Mouse (Mus musculus): ENCODE results near the gene Arfgap3. TPM values are rescaled to one million over a fixed set of nuclear protein-coding genes. Genes with fewer than 3 reads are reported as not detected.
"Not testable (repeated sequence)": the region's sequence is repeated elsewhere in the genome, so short reads cannot be mapped to it uniquely, and the experiment has no call there.

Gene Arfgap3
- 39.2 and 39.5 TPM in 2 replicates for polyA plus RNA-seq (2015; fragmentation: Nextera tagmentation; extraction: Ambion mirVana)

DNA sequence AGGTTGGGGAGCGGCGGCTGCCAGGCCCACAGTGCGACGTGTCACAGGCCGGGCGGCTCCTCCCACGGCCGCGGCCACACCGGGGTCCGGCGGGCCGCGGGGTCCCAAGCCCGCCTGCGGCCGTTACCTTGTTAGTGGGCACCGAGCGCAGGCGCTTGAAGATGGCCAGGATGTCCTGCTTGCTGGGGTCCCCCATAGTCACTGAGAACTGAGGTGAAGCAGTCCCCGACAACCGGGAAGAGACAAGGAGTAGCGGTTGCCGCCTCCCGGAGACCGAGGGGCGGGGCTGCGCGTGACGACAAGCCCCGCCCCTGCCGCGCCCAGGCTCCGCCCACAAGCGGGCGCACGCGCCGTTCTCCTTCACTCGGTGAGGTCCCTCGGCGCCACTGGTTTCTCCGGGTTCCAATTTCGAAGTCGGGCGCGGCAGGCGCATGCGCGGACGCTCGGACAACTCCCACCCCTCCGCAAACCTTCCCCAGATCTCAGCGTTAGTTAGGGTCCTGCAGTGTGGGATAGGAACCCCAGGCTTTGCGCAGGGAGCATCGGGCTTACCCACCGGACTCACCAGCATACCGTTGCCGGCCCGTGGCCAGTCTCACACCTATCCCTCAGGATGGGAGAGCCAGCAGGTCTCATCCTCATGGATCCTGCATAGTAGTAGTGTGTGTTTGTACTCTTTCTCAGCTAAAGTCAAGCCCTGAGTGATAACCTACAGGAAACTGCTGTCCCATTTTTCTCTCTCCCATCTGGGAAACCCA, at the start of gene Arfgap3:
Gene Arfgap3 (minus strand): TSS at position 294 of the 758 bp plus-strand sequence.
- ATAC-seq: peak; percentile 92
- Histone ChIP-seq H3K27ac (peak within 1 kb of the TSS; percentile 62), H3K9me3 (no peaks in the 10 kb centered on the region), H3K4me1 (replicated peaks) (peaks cover 16% of the 10 kb centered on the region), H3K9ac (replicated peaks) (peak within 1 kb of the TSS; percentile 90), H3K4me3 (replicated peaks) (peak within 1 kb of the TSS; percentile 82), H3K27me3 (no peaks in the 10 kb centered on the region), H3K4me2 (replicated peaks) (peak within 1 kb of the TSS; percentile 92), H3K36me3 (no peaks in the 10 kb centered on the region; the same call in 1 of the 2 replicates)
- whole genome bisulfite sequencing: under 1% methylated on average over 60 of the region's 60 CpGs

DNA sequence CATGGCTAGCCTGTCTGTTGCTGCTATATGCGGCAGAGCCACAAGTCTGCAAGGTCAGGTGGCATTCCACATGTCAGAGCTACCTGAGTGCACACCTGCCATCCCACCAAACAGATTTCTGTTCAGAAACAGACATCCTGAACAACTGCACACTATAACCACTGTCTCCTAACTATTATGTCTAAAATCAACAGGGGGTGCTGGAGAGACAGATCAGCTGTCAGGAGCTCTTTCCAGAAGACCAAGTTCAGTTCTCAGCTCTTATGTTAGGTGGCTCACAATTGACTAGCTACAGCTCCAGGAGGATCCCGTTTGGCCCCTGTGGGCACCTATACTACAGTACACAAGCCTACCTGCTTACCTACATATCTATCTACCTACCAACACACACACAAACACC, 42.7 kb upstream of the Arfgap3 start:
- no peak overlapping the region for H3K4me3 ChIP-seq (replicated peaks)

DNA sequence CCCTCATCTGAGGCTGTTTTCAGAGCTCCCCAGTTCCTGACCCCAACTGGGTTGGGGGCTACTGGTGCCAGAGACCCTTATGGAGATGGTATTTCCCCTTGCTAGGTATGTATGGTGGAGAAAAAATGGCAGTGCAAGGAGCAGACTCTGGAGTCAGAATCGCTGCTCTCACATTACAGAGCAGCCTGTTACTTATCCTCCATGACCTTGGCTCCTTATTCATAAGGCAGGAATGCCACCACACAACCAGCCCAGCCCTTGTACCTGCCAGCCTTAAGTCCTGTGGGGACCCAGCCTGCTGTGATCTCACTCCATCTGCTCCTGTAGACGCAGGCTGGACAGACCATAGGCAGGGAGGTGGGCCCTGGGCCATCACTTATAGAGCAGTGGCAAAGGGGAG, 37.9 kb upstream of the Arfgap3 start:
- Histone ChIP-seq H3K4me2 (replicated peaks) (no peak overlapping the region), H3K9ac (replicated peaks) (no peak overlapping the region), H3K9me3 (no peaks in the 10 kb centered on the region), H3K4me1 (replicated peaks) (no peaks in the 10 kb centered on the region), H3K27ac (no peak overlapping the region), H3K4me3 (replicated peaks) (no peak overlapping the region), H3K27me3 (no peaks in the 10 kb centered on the region), H3K36me3 (peaks cover 8% of the 10 kb centered on the region; the same call in 1 of the 2 replicates)
- WGBS: 93% methylated on average over 2 of the region's 2 CpGs
- ATAC-seq: no peak

More for the DNA sequence above, 42.7 kb upstream of the Arfgap3 start:
- H3K9ac ChIP-seq (replicated peaks): no peak overlapping the region
- H3K27me3 ChIP-seq: no peaks in the 10 kb centered on the region
- no peak overlapping the region for H3K4me2 ChIP-seq (replicated peaks)
- no peak overlapping the region for H3K27ac ChIP-seq
- H3K4me1 ChIP-seq (replicated peaks): peaks cover 4% of the 10 kb centered on the region; the same call in 1 of the 2 replicates
- ATAC-seq: no peak
- H3K36me3 ChIP-seq: 0 out of 2 replicates have a peak, but pooled peaks cover 3% of the 10 kb centered on the region
- 89% methylated on average over 2 of the region's 2 CpGs for WGBS
- H3K9me3 ChIP-seq: no peaks in the 10 kb centered on the region

DNA sequence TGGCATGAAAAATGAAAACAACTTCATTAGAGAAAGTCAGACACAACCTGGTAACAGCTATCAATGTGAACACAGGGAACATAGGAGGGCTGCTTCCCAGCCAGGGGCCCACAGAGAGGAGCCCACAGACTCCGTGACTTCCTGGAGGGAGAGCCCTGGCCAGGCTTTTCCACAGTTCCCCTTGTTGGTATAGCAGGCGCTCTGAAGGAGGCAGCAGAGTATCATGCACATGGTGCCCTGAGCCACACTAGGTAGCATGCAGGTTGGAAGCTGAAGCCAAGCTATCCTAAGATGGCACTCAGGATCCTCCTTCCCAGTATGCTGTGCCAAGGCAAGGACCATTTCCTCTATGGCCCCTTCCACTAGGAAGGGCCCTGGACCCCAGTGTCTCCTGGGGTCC, 33.6 kb upstream of the Arfgap3 start:
- no peak overlapping the region for H3K4me3 ChIP-seq (replicated peaks)
- no peak overlapping the region for H3K4me2 ChIP-seq (replicated peaks)
- 89% methylated on average over 2 of the region's 2 CpGs for WGBS
- no peaks in the 10 kb centered on the region for H3K4me1 ChIP-seq (replicated peaks)
- H3K36me3 ChIP-seq: peaks cover 10% of the 10 kb centered on the region
- H3K27ac ChIP-seq: no peak overlapping the region
- H3K9ac ChIP-seq (replicated peaks): no peak overlapping the region
- no peak for ATAC-seq
- H3K9me3 ChIP-seq: no peaks in the 10 kb centered on the region
- H3K27me3 ChIP-seq: no peaks in the 10 kb centered on the region

DNA sequence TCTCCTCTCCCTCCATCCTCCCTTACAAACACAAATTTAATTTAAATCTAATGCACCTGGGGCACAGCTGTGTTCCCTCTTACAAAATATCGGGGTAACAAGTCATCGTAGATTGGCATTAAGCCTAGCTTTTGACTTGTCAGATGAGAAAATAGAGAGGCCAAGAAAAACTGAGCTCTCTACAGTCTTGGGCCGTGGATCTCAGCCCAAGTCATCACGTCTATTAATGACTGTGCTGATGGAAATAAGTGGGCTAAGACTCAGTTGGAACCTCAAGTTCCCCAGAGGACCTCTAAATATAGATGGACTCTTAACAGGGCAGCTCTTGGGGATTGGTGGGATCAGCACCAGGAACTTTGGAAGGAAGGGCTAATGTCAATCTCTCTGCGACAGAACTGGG, 33.1 kb upstream of the Arfgap3 start:
- Histone ChIP-seq H3K9ac (replicated peaks) (no peak overlapping the region), H3K9me3 (no peaks in the 10 kb centered on the region), H3K27me3 (no peaks in the 10 kb centered on the region), H3K4me3 (replicated peaks) (no peak overlapping the region), H3K36me3 (peaks cover 10% of the 10 kb centered on the region), H3K4me1 (replicated peaks) (no peaks in the 10 kb centered on the region), H3K4me2 (replicated peaks) (no peak overlapping the region), H3K27ac (no peak overlapping the region)
- WGBS: 96% methylated on average over 5 of the region's 5 CpGs
- no peak for ATAC-seq

DNA sequence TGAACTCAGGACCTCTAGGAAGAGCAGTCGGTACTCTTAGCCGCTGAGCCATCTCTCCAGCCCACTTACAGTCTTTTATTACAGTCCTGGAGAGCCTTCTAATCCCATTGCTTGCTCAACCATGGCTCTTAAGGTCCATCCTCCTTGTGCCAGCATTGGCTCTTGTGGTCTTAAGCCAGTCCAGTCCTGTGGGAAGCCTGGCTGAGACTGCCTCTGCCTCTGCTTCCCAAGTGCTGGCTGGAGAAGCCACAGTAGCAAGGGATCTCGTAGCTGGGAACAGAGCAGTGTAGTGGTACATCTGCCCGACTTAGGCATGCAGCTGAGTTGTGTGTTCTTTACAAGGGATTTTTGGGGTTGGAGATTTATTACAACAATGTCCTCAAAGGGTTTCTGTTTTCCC, 32.4 kb upstream of the Arfgap3 start:
- Histone ChIP-seq H3K36me3 (peaks cover 16% of the 10 kb centered on the region), H3K27ac (no peak overlapping the region), H3K4me2 (replicated peaks) (no peak overlapping the region), H3K9me3 (no peaks in the 10 kb centered on the region), H3K4me3 (replicated peaks) (no peak overlapping the region), H3K4me1 (replicated peaks) (no peaks in the 10 kb centered on the region), H3K9ac (replicated peaks) (no peak overlapping the region), H3K27me3 (no peaks in the 10 kb centered on the region)
- WGBS: 94% methylated on average over 4 of the region's 4 CpGs
- no peak for ATAC-seq

DNA sequence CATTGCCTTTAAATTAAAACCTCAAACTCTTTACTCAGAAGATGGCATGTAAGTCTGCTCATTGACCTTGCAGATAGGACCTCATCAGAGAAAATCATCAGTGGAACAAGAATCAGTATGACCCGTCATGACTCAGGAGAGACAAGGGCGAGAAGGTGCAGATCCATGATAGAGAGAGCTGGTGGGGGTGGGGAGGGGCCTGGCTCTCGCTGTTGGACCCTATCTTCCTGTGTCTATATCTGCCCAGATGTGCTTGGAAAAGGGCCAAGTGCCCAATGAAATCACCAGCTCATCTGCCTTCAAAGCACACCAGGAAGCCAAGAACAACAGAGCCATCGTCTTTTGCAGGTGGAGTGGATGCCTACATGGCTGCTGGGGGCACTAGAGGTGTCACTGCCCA, 27.1 kb upstream of the Arfgap3 start:
- no peaks in the 10 kb centered on the region for H3K27me3 ChIP-seq
- no peaks in the 10 kb centered on the region for H3K9me3 ChIP-seq
- no peak for ATAC-seq
- H3K4me3 ChIP-seq (replicated peaks): no peak overlapping the region
- H3K27ac ChIP-seq: no peak overlapping the region
- 89% methylated on average over 4 of the region's 4 CpGs for WGBS
- no peak overlapping the region for H3K9ac ChIP-seq (replicated peaks)
- no peaks in the 10 kb centered on the region for H3K4me1 ChIP-seq (replicated peaks)
- no peak overlapping the region for H3K4me2 ChIP-seq (replicated peaks)
- H3K36me3 ChIP-seq: peaks cover 10% of the 10 kb centered on the region; the same call in 1 of the 2 replicates

DNA sequence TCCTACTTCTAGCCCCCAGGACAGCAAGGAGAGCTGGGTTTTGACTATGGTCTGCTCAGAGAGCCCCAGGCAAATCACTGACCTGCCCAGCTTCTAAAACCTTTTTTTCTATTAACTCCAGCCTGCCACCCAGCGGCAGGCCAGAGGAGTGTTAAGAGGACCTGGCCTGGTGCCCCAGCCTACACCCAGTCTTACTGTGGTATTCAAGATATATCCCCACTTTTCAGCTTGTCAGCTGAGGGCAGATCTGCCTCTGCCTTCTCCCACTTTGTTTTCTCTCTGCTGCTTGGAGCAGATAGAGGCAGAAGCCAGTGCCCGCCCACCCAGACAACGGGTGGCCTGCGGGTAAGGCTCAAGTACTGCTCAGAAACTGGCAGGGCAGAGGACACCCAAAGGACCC, 25.1 kb upstream of the Arfgap3 start:
- Histone ChIP-seq H3K36me3 (peaks cover 10% of the 10 kb centered on the region; the same call in 1 of the 2 replicates), H3K4me3 (replicated peaks) (no peak overlapping the region), H3K4me2 (replicated peaks) (no peak overlapping the region), H3K4me1 (replicated peaks) (no peaks in the 10 kb centered on the region), H3K9me3 (no peaks in the 10 kb centered on the region), H3K27ac (no peak overlapping the region), H3K27me3 (no peaks in the 10 kb centered on the region), H3K9ac (replicated peaks) (no peak overlapping the region)
- ATAC-seq: no peak
- 71% methylated on average over 4 of the region's 4 CpGs for WGBS

DNA sequence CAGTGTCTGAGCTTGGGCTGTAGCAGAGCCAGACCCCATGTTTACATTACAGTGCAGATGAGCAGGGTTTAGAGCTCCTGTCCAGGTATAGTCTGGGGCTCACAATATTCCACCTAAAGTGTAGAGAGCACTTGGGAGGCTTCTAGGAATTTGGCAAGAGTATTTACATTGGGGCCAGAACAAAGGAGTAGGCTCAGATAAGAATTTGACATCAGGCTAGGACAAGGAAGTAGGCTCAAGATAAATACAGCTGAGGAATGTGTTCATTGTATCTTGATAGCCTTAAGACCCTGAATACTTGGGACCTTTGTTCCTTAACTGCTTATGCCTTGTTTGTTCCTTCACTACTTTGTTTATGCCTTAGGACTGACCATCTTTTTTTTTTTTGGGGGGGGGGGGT, 24.0 kb upstream of the Arfgap3 start:
- Histone ChIP-seq H3K4me3 (replicated peaks) (no peak overlapping the region), H3K4me1 (replicated peaks) (no peaks in the 10 kb centered on the region), H3K4me2 (replicated peaks) (no peak overlapping the region), H3K9me3 (no peaks in the 10 kb centered on the region), H3K36me3 (peaks cover 10% of the 10 kb centered on the region; the same call in 1 of the 2 replicates), H3K27ac (no peak overlapping the region), H3K9ac (replicated peaks) (no peak overlapping the region), H3K27me3 (no peaks in the 10 kb centered on the region)
- no peak for ATAC-seq

DNA sequence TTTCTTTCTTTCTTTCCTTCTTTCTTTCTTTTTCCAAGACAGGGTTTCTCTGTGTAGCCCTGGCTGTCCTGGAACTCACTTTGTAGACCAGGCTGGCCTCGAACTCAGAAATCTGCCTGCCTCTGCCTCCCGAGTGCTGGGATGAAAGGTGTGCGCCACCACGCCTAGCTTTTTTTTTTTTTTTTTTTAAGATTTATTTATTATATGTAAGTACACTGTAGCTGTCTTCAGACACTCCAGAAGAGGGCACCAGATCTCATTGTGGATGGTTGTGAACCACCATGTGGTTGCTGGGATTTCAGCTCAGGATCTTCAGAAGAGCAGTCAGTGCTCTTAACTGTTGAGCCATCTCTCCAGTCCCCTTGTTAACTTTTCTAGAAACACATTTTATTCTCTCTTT, 18.7 kb upstream of the Arfgap3 start:
- ATAC-seq; H3K27ac ChIP-seq; H3K4me3 ChIP-seq (replicated peaks); H3K9ac ChIP-seq (replicated peaks); H3K36me3 ChIP-seq; H3K27me3 ChIP-seq; H3K4me1 ChIP-seq (replicated peaks); H3K9me3 ChIP-seq; H3K4me2 ChIP-seq (replicated peaks): not testable (repeated sequence)
- WGBS: 79% methylated on average over 4 of the region's 4 CpGs

DNA sequence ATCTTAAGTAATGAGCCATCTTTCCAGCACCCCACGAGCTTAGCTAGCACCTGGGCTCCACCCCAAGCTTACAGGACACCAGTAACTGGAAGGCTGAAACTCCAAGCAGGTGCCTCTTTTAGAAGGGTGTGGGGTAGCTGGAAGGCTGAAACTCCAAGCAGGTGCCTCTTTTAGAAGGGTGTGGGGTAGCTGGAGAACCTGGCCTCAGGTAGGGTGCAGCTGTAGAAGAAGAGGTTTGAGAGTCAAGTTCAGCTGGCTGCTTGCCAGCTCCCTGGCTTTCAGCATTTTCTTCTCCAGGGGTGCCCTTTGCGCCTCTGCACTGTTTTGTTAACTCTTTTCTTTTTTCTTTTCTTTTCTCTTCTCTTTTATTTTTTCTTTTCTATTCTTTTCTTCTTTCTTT, 18.2 kb upstream of the Arfgap3 start:
- Histone ChIP-seq H3K4me3 (replicated peaks) (no peak overlapping the region), H3K36me3 (no peaks in the 10 kb centered on the region), H3K4me1 (replicated peaks) (0 out of 2 replicates have a peak, but pooled peaks cover 7% of the 10 kb centered on the region), H3K27ac (no peak overlapping the region), H3K4me2 (replicated peaks) (no peak overlapping the region), H3K9ac (replicated peaks) (no peak overlapping the region), H3K9me3 (no peaks in the 10 kb centered on the region), H3K27me3 (peaks cover 7% of the 10 kb centered on the region; the same call in 1 of the 2 replicates)
- WGBS: 98% methylated on average over 2 of the region's 2 CpGs
- ATAC-seq: no peak

DNA sequence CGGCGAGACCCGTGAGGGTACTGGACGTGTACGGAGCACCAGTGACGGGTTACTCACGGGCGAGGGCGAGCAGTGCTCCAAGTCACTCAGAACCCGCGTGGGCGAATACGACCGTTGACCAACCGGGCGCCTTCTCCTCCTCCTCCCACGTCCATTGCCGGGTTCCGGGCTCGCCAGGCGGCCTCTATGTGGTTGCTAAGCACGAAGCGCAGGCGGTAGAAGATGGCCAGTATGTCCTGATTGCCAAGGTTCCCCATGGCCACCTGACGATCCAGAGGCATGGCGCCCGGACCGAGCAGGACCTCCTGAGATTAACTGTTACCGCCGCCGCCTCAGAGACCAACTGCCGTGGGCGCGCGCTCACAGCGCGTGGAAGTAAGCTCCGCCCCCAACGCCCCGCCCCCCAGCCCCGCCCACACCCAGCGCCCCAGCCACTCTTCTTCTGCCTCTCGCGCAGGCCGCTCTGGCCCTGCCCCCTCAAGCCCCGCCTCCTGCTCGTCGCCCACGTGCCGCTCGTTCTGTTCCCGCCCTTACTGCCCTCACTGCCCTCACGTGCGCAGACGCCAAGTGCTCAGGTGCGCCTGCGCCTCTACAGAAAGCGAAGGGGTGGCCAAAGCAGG, 17.0 kb upstream of the Arfgap3 start:
- Histone ChIP-seq H3K4me1 (replicated peaks) (0 out of 2 replicates have a peak, but pooled peaks cover 7% of the 10 kb centered on the region), H3K4me3 (replicated peaks) (peak overlapping the region; percentile 31), H3K27me3 (peaks cover 7% of the 10 kb centered on the region; the same call in 1 of the 2 replicates), H3K4me2 (replicated peaks) (peak overlapping the region; percentile 58), H3K27ac (no peak overlapping the region), H3K36me3 (no peaks in the 10 kb centered on the region), H3K9ac (replicated peaks) (no peak overlapping the region), H3K9me3 (no peaks in the 10 kb centered on the region)
- peak; percentile 79 for ATAC-seq
- WGBS: 29% methylated on average over 58 of the region's 58 CpGs

Measured in midbrain, embryonic 13.5 days (tissue).